Mouse (Mus musculus) spleen, adult 2 months (tissue): ENCODE data around the gene Mylpf.

Experiments used
- CTCF ChIP-seq: fragments of 200-500 bp; IDR thresholded peaks from 2 replicates; pipeline ENCODE4 v1.5.1; 2011; ENCODE audit warnings: mild to moderate bottlenecking, inconsistent platforms; ENCODE audit not compliant: insufficient read depth, insufficient read length, insufficient replicate concordance; ENCODE audit errors: extremely low read depth
- POLR2A ChIP-seq: fragments of 200-500 bp; IDR thresholded peaks from 2 replicates; pipeline ENCODE4 v1.6.1; 2011; ENCODE audit warnings: low read depth, low read length, inconsistent platforms

DNA sequence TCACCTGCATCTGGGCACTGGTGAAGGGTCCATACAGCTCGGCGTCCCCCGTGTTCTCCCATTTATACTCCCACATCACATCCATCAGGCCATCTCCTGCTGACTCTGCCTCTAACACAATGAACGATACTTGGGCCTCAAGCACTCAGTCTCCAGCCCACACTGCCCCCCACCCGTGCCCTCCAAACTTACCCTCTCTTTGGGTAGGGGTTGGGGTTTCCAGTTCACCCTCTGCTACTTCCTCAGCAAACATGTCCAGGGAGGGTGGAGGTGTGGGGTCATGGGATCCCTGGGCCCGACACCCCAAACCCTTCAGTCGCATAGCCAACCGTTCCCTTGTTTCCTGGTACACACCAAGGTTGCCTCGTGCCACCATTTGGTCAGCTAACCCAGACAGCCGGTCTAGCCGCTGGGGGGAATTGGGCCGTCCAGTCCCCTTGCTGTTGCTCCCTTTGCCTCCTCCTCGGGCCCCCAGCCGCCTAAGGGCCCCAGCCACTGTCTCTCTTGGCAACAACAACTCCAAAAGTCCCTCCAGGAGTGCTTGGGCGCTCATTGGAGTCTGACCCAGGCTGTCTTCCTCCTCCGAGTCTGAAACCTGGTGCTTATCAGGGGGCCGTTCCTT lies 14.6 kb upstream of the Mylpf start:
- TF ChIP-seq POLR2A (no peak), CTCF (no peak)
